Mouse (Mus musculus) CD4-positive, CD25-positive, alpha-beta regulatory T cell, adult 4 months (primary cell): ENCODE measurements around the gene Med12l. TPM values are rescaled to one million over a fixed set of nuclear protein-coding genes. Genes with fewer than 3 reads are reported as not detected.
"Not testable (repeated sequence)": the region's sequence is repeated elsewhere in the genome, so short reads cannot be mapped to it uniquely, and the experiment has no call there.

Source experiments
- ATAC-seq: one replicate; pipeline ENCODE4 v1.8.0; 2017
- polyA plus RNA-seq, 2 experiments: library from polyadenylated mRNA; unstranded; fragments of 100-300 nt; shearing (Covaris generic); gene quantifications; one replicate each; pipeline ENCODE4 v1.2.1; 2017

The Med12l gene
- polyA plus RNA-seq, 2 experiments from 2014 or later: 0.50 to 0.61 TPM

- no peak for ATAC-seq
Observed at GRCm38 (mm10) chr3:59140115-59140514, 134.5 kb downstream of the Med12l start.

GRCm38 (mm10) chr3:59140941-59141340 lies 135.3 kb downstream of the Med12l start:
- ATAC-seq: not testable (repeated sequence)

- no peak for ATAC-seq
Observed at GRCm38 (mm10) chr3:59141507-59142305, 136.1 kb downstream of the Med12l start.

GRCm38 (mm10) chr3:59145194-59145593 lies 139.6 kb downstream of the Med12l start:
- ATAC-seq: no peak

- ATAC-seq: no peak
Observed at GRCm38 (mm10) chr3:59149646-59150045, 144.0 kb downstream of the Med12l start.

GRCm38 (mm10) chr3:59150624-59151023 lies 145.0 kb downstream of the Med12l start:
- no peak for ATAC-seq

- ATAC-seq: no peak
Observed at GRCm38 (mm10) chr3:59153424-59153823, 147.8 kb downstream of the Med12l start, which contains the start of gene P2ry14. TSS of gene P2ry14 (minus strand) at chr3:59153618.

GRCm38 (mm10) chr3:59154888-59155287 lies 149.3 kb downstream of the Med12l start:
- no peak for ATAC-seq

GRCm38 (mm10) chr3:59155404-59155803 lies 149.8 kb downstream of the Med12l start:
- ATAC-seq: no peak

GRCm38 (mm10) chr3:59157048-59157447 lies 151.4 kb downstream of the Med12l start:
- ATAC-seq: no peak

GRCm38 (mm10) chr3:59160465-59160864 lies 154.8 kb downstream of the Med12l start:
- ATAC-seq: no peak

GRCm38 (mm10) chr3:59167417-59168054 lies 161.9 kb downstream of the Med12l start:
- ATAC-seq: no peak

- no peak for ATAC-seq
Observed at GRCm38 (mm10) chr3:59168476-59168875, 162.9 kb downstream of the Med12l start.

GRCm38 (mm10) chr3:59169215-59169614 lies 163.6 kb downstream of the Med12l start:
- ATAC-seq: no peak

GRCm38 (mm10) chr3:59169921-59170627 lies 164.4 kb downstream of the Med12l start:
- ATAC-seq: no peak

- ATAC-seq: no peak
Observed at GRCm38 (mm10) chr3:59174426-59175154, 169.0 kb downstream of the Med12l start.

GRCm38 (mm10) chr3:59175234-59175633 lies 169.6 kb downstream of the Med12l start:
- ATAC-seq: peak; percentile 58

GRCm38 (mm10) chr3:59176871-59177270 lies 171.2 kb downstream of the Med12l start:
- no peak for ATAC-seq

GRCm38 (mm10) chr3:59181134-59181533 lies 175.5 kb downstream of the Med12l start:
- ATAC-seq: no peak

GRCm38 (mm10) chr3:59182129-59182528 lies 176.5 kb downstream of the Med12l start:
- no peak for ATAC-seq

GRCm38 (mm10) chr3:59185662-59186061 lies 180.0 kb downstream of the Med12l start:
- ATAC-seq: no peak

- no peak for ATAC-seq
Observed at GRCm38 (mm10) chr3:59187336-59187735, 181.7 kb downstream of the Med12l start.

- no peak for ATAC-seq
Observed at GRCm38 (mm10) chr3:59191674-59192073, 186.0 kb downstream of the Med12l start.
